Comparison of ENCODE assay signal across 21 mouse cellular contexts in the genomic region with DNA sequence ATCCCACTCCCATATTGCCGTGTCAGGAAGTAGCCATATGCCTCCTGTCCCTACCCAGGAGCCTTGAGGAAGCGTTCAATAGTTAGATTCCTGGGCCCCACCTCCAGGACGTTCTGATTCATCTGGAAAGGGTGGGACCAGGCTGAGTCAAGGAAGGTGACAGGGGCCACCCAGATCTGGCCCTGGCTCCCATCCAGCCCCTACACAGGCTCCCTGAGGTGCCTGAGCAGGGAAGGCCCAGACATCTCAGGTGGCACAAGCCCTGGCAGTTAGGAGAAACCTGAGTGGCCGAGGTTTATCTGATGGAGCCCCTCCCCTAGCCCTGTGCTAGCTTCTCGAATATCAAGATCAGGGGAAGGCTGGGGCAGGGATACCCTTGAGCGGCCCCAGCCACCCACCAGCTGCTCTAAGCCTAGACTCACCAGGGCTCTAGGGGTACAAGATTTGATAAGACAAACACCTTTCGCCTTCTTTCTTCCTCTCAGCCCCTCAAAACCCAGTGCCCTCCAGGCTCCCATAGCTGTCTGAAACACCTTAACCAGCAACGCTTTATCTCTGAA. TPM values are rescaled to one million over a fixed set of nuclear protein-coding genes. Genes with fewer than 3 reads are reported as not detected.
DNase-seq lines count a peak whose midpoint lies in the region; ATAC-seq lines count a peak whose summit lies in the region.
"Had no signal": no experiment of that assay in that cellular context is flagged by ENCODE, and none has a peak within 500 bp of the region (broad histone marks: within the 10 kb centered on the region; RNA-seq: fewer than 3 reads in every experiment).

No protein-coding gene starts in this region.

- H3K9ac ChIP-seq in kidney, embryonic 14.5 days (ENCODE audit: low read depth, low read length) = no peak overlapping the region
- no peak overlapping the region for H3K9ac ChIP-seq in intestine, embryonic 14.5 days (ENCODE audit: low read length)
- no peak overlapping the region for H3K9ac ChIP-seq in stomach, embryonic 16.5 days (ENCODE audit: low read length)
- no peak overlapping the region for H3K9ac ChIP-seq in forebrain, embryonic 15.5 days (replicated peaks)
- H3K9ac ChIP-seq: embryonic facial prominence, embryonic 15.5 days; heart, embryonic 13.5 days; hindbrain, embryonic 13.5 days; limb, embryonic 12.5 days; liver, embryonic 12.5 days had no signal

- H3K4me1 ChIP-seq in kidney, embryonic 14.5 days (ENCODE audit: control insufficient read depth, insufficient read depth, low read length) = no peaks in the 10 kb centered on the region; the same call in 1 of the 2 replicates
- H3K4me1 ChIP-seq in intestine, embryonic 14.5 days (replicated peaks; ENCODE audit: control insufficient read depth, insufficient read depth, low read length) = no peaks in the 10 kb centered on the region
- H3K4me1 ChIP-seq in stomach, embryonic 16.5 days (ENCODE audit: control insufficient read depth, insufficient read depth, low read length) = no peaks in the 10 kb centered on the region
- no peaks in the 10 kb centered on the region for H3K4me1 ChIP-seq in forebrain, embryonic 15.5 days
- H3K4me1 ChIP-seq: liver, embryonic 12.5 days had no signal

- no peak overlapping the region for H3K4me3 ChIP-seq in kidney, embryonic 14.5 days (ENCODE audit: low read length)
- no peak overlapping the region for H3K4me3 ChIP-seq in intestine, embryonic 14.5 days (ENCODE audit: low read depth, low read length)
- H3K4me3 ChIP-seq in stomach, embryonic 16.5 days (replicated peaks; ENCODE audit: low read length) = no peak overlapping the region
- H3K4me3 ChIP-seq in forebrain, embryonic 15.5 days = no peak overlapping the region
- H3K4me3 ChIP-seq: embryonic facial prominence, embryonic 15.5 days; heart, embryonic 13.5 days; hindbrain, embryonic 13.5 days; limb, embryonic 12.5 days; liver, embryonic 12.5 days had no signal

- no peaks in the 10 kb centered on the region for H3K27me3 ChIP-seq in kidney, embryonic 14.5 days (ENCODE audit: control insufficient read depth, insufficient read depth, low read length)
- H3K27me3 ChIP-seq in intestine, embryonic 14.5 days (replicated peaks; ENCODE audit: control insufficient read depth, insufficient read depth, low read length) = no peaks in the 10 kb centered on the region
- no peaks in the 10 kb centered on the region for H3K27me3 ChIP-seq in stomach, embryonic 16.5 days (ENCODE audit: control insufficient read depth, insufficient read depth, low read length)
- H3K27me3 ChIP-seq in forebrain, embryonic 15.5 days = no peaks in the 10 kb centered on the region
- H3K27me3 ChIP-seq: embryonic facial prominence, embryonic 15.5 days; heart, embryonic 13.5 days; hindbrain, embryonic 13.5 days; limb, embryonic 12.5 days; liver, embryonic 12.5 days had no signal

- H3K4me2 ChIP-seq in kidney, embryonic 14.5 days (replicated peaks; ENCODE audit: low read depth, low read length) = no peak overlapping the region
- no peak overlapping the region for H3K4me2 ChIP-seq in intestine, embryonic 14.5 days (ENCODE audit: low read length)
- no peak overlapping the region for H3K4me2 ChIP-seq in stomach, embryonic 16.5 days (ENCODE audit: low read depth, low read length)
- H3K4me2 ChIP-seq in forebrain, embryonic 15.5 days (replicated peaks) = no peak overlapping the region
- H3K4me2 ChIP-seq: embryonic facial prominence, embryonic 15.5 days; heart, embryonic 13.5 days; hindbrain, embryonic 13.5 days; limb, embryonic 12.5 days; liver, embryonic 12.5 days had no signal

- 37% methylated on average over 8 of the region's 8 CpGs for WGBS in kidney, embryonic 14.5 days
- 51% methylated on average over 8 of the region's 8 CpGs for WGBS in intestine, embryonic 14.5 days
- WGBS in stomach, embryonic 16.5 days = 52% methylated on average over 8 of the region's 8 CpGs
- 71% methylated on average over 8 of the region's 8 CpGs for WGBS in forebrain, embryonic 15.5 days

- 0 out of 2 replicates have a peak, but pooled peaks cover 5% of the 10 kb centered on the region for H3K36me3 ChIP-seq in kidney, embryonic 14.5 days (ENCODE audit: control insufficient read depth, insufficient read depth, low read length)
- peaks cover 9% of the 10 kb centered on the region; the same call in 1 of the 2 replicates for H3K36me3 ChIP-seq in intestine, embryonic 14.5 days (ENCODE audit: control insufficient read depth, insufficient read depth, low read length)
- no peaks in the 10 kb centered on the region for H3K36me3 ChIP-seq in stomach, embryonic 16.5 days (ENCODE audit: control insufficient read depth, insufficient read depth, low read length)
- H3K36me3 ChIP-seq in forebrain, embryonic 15.5 days = no peaks in the 10 kb centered on the region; the same call in 1 of the 2 replicates
- H3K36me3 ChIP-seq: embryonic facial prominence, embryonic 15.5 days; liver, embryonic 12.5 days had no signal

- no peaks in the 10 kb centered on the region for H3K9me3 ChIP-seq in kidney, embryonic 14.5 days (ENCODE audit: control insufficient read depth, low read length)
- H3K9me3 ChIP-seq in intestine, embryonic 14.5 days (ENCODE audit: control insufficient read depth, low read length) = no peaks in the 10 kb centered on the region
- no peaks in the 10 kb centered on the region for H3K9me3 ChIP-seq in stomach, embryonic 16.5 days (replicated peaks; ENCODE audit: control insufficient read depth, low read length)
- no peaks in the 10 kb centered on the region for H3K9me3 ChIP-seq in forebrain, embryonic 15.5 days
- H3K9me3 ChIP-seq: embryonic facial prominence, embryonic 15.5 days; heart, embryonic 13.5 days; hindbrain, embryonic 13.5 days; limb, embryonic 12.5 days; liver, embryonic 12.5 days had no signal

- no peak for DNase-seq in kidney, postnatal 25 days
- DNase-seq in 3134 (ENCODE audit: extremely low read depth, insufficient read length, low spot score) = peak; percentile 24
- DNase-seq in intestine, embryonic 14.5 days (ENCODE audit: low spot score) = no peak
- no peak for DNase-seq in testis, postnatal 14 days (ENCODE audit: low spot score)
- DNase-seq: adrenal gland, postnatal 10 days; B cell, adult 2 months; cerebellum, adult 9-11 months; heart, adult 18-20 months; kidney, adult 11 months; lung, adult 2 months; retina, postnatal 1 day; thymus, postnatal 4 days had no signal

- peak; percentile 34; the same call in 1 of the 2 replicates for ATAC-seq in kidney, embryonic 14.5 days (ENCODE audit: low FRiP score, low TSS enrichment)
- 0 out of 2 replicates have a peak, but pooled peaks have one; percentile 14 for ATAC-seq in intestine, embryonic 14.5 days (replicated peaks; ENCODE audit: low FRiP score, low TSS enrichment, low read depth)
- ATAC-seq in stomach, embryonic 16.5 days (ENCODE audit: insufficient read depth, low FRiP score) = peak; percentile 70; the same call in 1 of the 2 replicates
- no peak for ATAC-seq in forebrain, embryonic 15.5 days (replicated peaks)
- ATAC-seq: liver, embryonic 12.5 days; midbrain, embryonic 16.5 days had no signal

- H3K27ac ChIP-seq in kidney, embryonic 14.5 days (ENCODE audit: low read depth, low read length) = no peak overlapping the region
- H3K27ac ChIP-seq in intestine, embryonic 14.5 days (ENCODE audit: low read depth) = no peak overlapping the region
- H3K27ac ChIP-seq in stomach, embryonic 16.5 days (ENCODE audit: low read length) = no peak overlapping the region
- no peak overlapping the region for H3K27ac ChIP-seq in forebrain, embryonic 15.5 days (replicated peaks)
- H3K27ac ChIP-seq: embryonic facial prominence, embryonic 15.5 days; heart, embryonic 13.5 days; hindbrain, embryonic 13.5 days; limb, embryonic 12.5 days; liver, embryonic 12.5 days had no signal

RNA-seq across cellular contexts. Expression of a gene that starts 10.2 kb away (rescaled TPM):
- polyA plus RNA-seq in kidney, embryonic 14.5 days (2014; fragmentation: Nextera tagmentation; extraction: Ambion mirVana) = 4.1 and 4.5 TPM in 2 replicates
- 2.9 and 3.8 TPM in 2 replicates for polyA plus RNA-seq in intestine, embryonic 14.5 days (2014; fragmentation: Nextera tagmentation; extraction: Ambion mirVana)
- 3.1 and 3.3 TPM in 2 replicates for polyA plus RNA-seq in stomach, embryonic 16.5 days (2015; fragmentation: Nextera tagmentation; extraction: Ambion mirVana)
- polyA plus RNA-seq in forebrain, embryonic 15.5 days (2015; fragmentation: Nextera tagmentation; extraction: Ambion mirVana) = 5.7 and 6.1 TPM in 2 replicates

RNA-seq across cellular contexts. Expression of a gene that starts 17.3 kb away (rescaled TPM):
- 1.6 and 2.6 TPM in 2 replicates for polyA plus RNA-seq in kidney, embryonic 14.5 days (2014; fragmentation: Nextera tagmentation; extraction: Ambion mirVana)
- 1.8 and 2.5 TPM in 2 replicates for polyA plus RNA-seq in intestine, embryonic 14.5 days (2014; fragmentation: Nextera tagmentation; extraction: Ambion mirVana)
- 2.8 and 4.3 TPM in 2 replicates for polyA plus RNA-seq in stomach, embryonic 16.5 days (2015; fragmentation: Nextera tagmentation; extraction: Ambion mirVana)
- 1.7 and 2.7 TPM in 2 replicates for polyA plus RNA-seq in forebrain, embryonic 15.5 days (2015; fragmentation: Nextera tagmentation; extraction: Ambion mirVana)

RNA-seq across cellular contexts. Expression of a gene that starts 26.0 kb away (rescaled TPM):
- polyA plus RNA-seq in kidney, embryonic 14.5 days (2014; fragmentation: Nextera tagmentation; extraction: Ambion mirVana) = 0.14 TPM in 1 of 2 replicates, not detected in the other
- 0.77 and 1.2 TPM in 2 replicates for polyA plus RNA-seq in intestine, embryonic 14.5 days (2014; fragmentation: Nextera tagmentation; extraction: Ambion mirVana)
- polyA plus RNA-seq in stomach, embryonic 16.5 days (2015; fragmentation: Nextera tagmentation; extraction: Ambion mirVana) = 16.1 and 22.6 TPM in 2 replicates
- polyA plus RNA-seq in forebrain, embryonic 15.5 days (2015; fragmentation: Nextera tagmentation; extraction: Ambion mirVana) = 0.14 and 0.17 TPM in 2 replicates
- polyA plus RNA-seq: liver, embryonic 12.5 days had no signal

RNA-seq across cellular contexts. Expression of a gene that starts 39.0 kb away (rescaled TPM):
- polyA plus RNA-seq in kidney, embryonic 14.5 days (2014; fragmentation: Nextera tagmentation; extraction: Ambion mirVana) = 13.4 and 16.4 TPM in 2 replicates
- 1.8 TPM in 2 replicates for polyA plus RNA-seq in intestine, embryonic 14.5 days (2014; fragmentation: Nextera tagmentation; extraction: Ambion mirVana)
- polyA plus RNA-seq in stomach, embryonic 16.5 days (2015; fragmentation: Nextera tagmentation; extraction: Ambion mirVana) = 17.0 and 21.1 TPM in 2 replicates
- 0.66 and 0.75 TPM in 2 replicates for polyA plus RNA-seq in forebrain, embryonic 15.5 days (2015; fragmentation: Nextera tagmentation; extraction: Ambion mirVana)
- polyA plus RNA-seq: liver, embryonic 12.5 days had no signal

RNA-seq across cellular contexts. Expression of a gene that starts 52.8 kb away (rescaled TPM):
- polyA plus RNA-seq in kidney, embryonic 14.5 days (2014; fragmentation: Nextera tagmentation; extraction: Ambion mirVana) = 0.07 and 0.23 TPM in 2 replicates
- 0.08 and 0.24 TPM in 2 replicates for polyA plus RNA-seq in intestine, embryonic 14.5 days (2014; fragmentation: Nextera tagmentation; extraction: Ambion mirVana)
- 0.22 and 0.29 TPM in 2 replicates for polyA plus RNA-seq in stomach, embryonic 16.5 days (2015; fragmentation: Nextera tagmentation; extraction: Ambion mirVana)
- 0.38 and 0.86 TPM in 2 replicates for polyA plus RNA-seq in forebrain, embryonic 15.5 days (2015; fragmentation: Nextera tagmentation; extraction: Ambion mirVana)
- polyA plus RNA-seq: liver, embryonic 12.5 days had no signal
